Mouse (Mus musculus) embryonic facial prominence, embryonic 14.5 days (tissue): ENCODE measurements around the gene Olfr1346. TPM values are rescaled to one million over a fixed set of nuclear protein-coding genes. Genes with fewer than 3 reads are reported as not detected.
A peak's percentile ranks its signal among the peaks of the same experiment; 100 is the strongest.

Experiments
- ATAC-seq: fragments of 200-750 bp; cut with Nextera tagmentation; 2 replicates; pipeline ENCODE4 v1.8.0; 2017; ENCODE audit warnings: low read depth, moderate number of reproducible peaks, moderate TSS enrichment
- DNase-seq: peaks from one replicate; pipeline ENCODE4 v3.0.0-alpha.2; 2015; ENCODE audit warnings: low spot score
- H3K27ac ChIP-seq: fragments of 300-500 bp; sonication (generic); replicated peaks from 2 replicates; pipeline ENCODE4 v1.5.1; 2014; ENCODE audit warnings: low read depth, mild to moderate bottlenecking, low read length, moderate library complexity
- H3K27me3 ChIP-seq: fragments of 300-500 bp; sonication (generic); replicated peaks from 2 replicates; pipeline ENCODE4 v1.6.1; 2014; ENCODE audit warnings: low read length; ENCODE audit not compliant: control insufficient read depth, insufficient read depth
- H3K36me3 ChIP-seq: fragments of 300-500 bp; sonication (generic); 2 replicates; pipeline ENCODE4 v1.6.1; 2014; ENCODE audit warnings: low read length, mixed read lengths; ENCODE audit not compliant: control insufficient read depth, insufficient read depth
- H3K4me1 ChIP-seq: fragments of 300-500 bp; sonication (generic); 2 replicates; pipeline ENCODE4 v1.6.1; 2014; ENCODE audit warnings: antibody characterized with exemption, low read length; ENCODE audit not compliant: control insufficient read depth, insufficient read depth
- H3K4me2 ChIP-seq: fragments of 300-500 bp; sonication (generic); 2 replicates; pipeline ENCODE4 v1.6.1; 2014; ENCODE audit warnings: low read depth, mild to moderate bottlenecking, low read length, moderate library complexity, mixed read lengths
- H3K4me3 ChIP-seq: fragments of 300-500 bp; sonication (generic); 2 replicates; pipeline ENCODE4 v1.5.1; 2014; ENCODE audit warnings: low read depth, mild to moderate bottlenecking, low read length
- H3K9ac ChIP-seq: fragments of 300-500 bp; sonication (generic); 2 replicates; pipeline ENCODE4 v1.6.1; 2014; ENCODE audit warnings: low read depth, mild to moderate bottlenecking, low read length, moderate library complexity, mixed read lengths
- H3K9me3 ChIP-seq: fragments of 300-500 bp; sonication (generic); 2 replicates; pipeline ENCODE4 v1.6.1; 2016; ENCODE audit warnings: low read length; ENCODE audit not compliant: control insufficient read depth
- WGBS: fragments of 180-500 bp; shearing (Covaris S2); extraction: QIAGEN DNeasy Blood & Tissue Kit; methylation state at CpG from one replicate; pipeline ENCODE4 v1.1.7; 2014; 5-methylcytosine and 5-hydroxymethylcytosine counted together
- polyA plus RNA-seq: library from polyadenylated mRNA; unstranded; fragments of >200 nt; fragmentation: Nextera tagmentation; extraction: Ambion mirVana; gene quantifications from 2 replicates; pipeline ENCODE4 v1.2.1, GENCODE M21; 2014

Olfr1346 gene
- polyA plus RNA-seq, result not detected in 2 replicates

DNA sequence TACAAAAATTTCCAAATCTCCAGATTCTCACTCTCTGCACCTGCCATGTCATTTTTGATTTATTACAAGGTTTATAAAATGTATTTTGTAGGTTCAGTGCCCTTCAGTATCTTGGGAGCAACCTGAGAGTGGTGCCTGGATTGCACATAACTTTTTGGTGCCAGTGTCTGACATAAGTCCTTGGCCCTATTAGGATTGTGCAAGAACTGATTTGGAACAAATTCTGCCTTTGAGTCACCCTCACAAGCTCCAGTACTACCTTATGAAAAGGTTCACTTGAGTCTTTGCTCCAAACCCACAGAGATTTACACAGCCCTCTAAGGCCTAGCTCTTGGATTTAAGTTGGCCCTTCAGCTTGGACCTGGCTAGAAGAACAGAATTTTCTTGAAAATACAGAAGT lies at the start of gene Olfr1346:
Gene Olfr1346 (plus strand): TSS at position 151 of the 400 bp plus-strand sequence.
- ATAC-seq, result no peak
- no peak for DNase-seq
- no peaks in the 10 kb centered on the region for H3K9me3 ChIP-seq
- H3K4me3 ChIP-seq, result no peak within 1 kb of the TSS
- no peak within 1 kb of the TSS for H3K9ac ChIP-seq
- no peaks in the 10 kb centered on the region for H3K36me3 ChIP-seq
- no peak within 1 kb of the TSS for H3K4me2 ChIP-seq
- H3K4me1 ChIP-seq, result no peaks in the 10 kb centered on the region
- no peak within 1 kb of the TSS for H3K27ac ChIP-seq
- no peaks in the 10 kb centered on the region for H3K27me3 ChIP-seq

DNA sequence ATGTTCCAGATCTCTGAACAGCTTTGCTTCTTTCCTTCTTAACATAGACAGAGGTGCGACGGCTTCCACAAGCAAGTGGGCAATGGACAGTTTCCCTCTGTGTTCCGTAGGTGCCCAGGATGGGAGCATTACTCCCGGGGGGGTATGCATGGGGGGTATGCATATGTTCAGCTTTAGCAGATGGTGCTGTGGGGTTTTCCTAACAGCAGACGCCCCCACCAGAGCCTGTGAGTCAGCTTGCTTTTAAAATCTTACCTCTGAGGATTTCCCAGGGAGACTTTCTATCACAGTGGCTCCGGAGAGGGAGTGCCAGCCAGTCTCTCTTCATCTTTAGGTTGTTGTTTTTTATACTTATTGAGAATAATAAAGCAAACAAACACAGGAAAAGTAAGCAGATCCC lies 47.0 kb upstream of the Olfr1346 start:
- no peak for DNase-seq
- H3K27ac ChIP-seq, result no peak overlapping the region
- no peaks in the 10 kb centered on the region for H3K36me3 ChIP-seq
- no peak for ATAC-seq
- no peaks in the 10 kb centered on the region for H3K9me3 ChIP-seq
- H3K4me1 ChIP-seq, result no peaks in the 10 kb centered on the region
- H3K4me3 ChIP-seq, result no peak overlapping the region
- 81% methylated on average over 6 of the region's 6 CpGs for WGBS
- H3K4me2 ChIP-seq, result no peak overlapping the region
- H3K9ac ChIP-seq, result no peak overlapping the region
- no peaks in the 10 kb centered on the region for H3K27me3 ChIP-seq

DNA sequence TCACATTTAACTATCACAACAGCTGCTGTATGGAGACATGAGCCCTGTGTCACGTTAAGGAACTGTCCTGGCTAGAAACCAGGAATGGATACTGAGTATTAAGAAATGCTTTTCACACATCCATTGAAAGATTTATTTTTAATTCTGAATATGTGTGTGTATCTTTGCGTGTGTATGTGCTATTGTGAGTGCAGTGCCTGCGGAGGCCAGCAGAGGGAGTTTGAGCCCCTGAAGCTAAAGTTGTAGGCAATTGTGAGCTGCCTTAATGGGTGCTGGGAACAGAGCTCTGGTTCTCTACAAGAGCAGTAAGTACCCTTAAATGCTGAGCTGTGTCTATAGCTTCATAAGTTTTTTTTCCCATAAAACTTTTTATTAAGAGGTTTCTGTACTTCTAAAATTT lies 37.5 kb upstream of the Olfr1346 start:
- Histone ChIP-seq H3K4me3 (no peak overlapping the region), H3K9me3 (peaks cover 12% of the 10 kb centered on the region; the same call in 1 of the 2 replicates), H3K36me3 (no peaks in the 10 kb centered on the region), H3K9ac (no peak overlapping the region), H3K4me1 (no peaks in the 10 kb centered on the region), H3K27me3 (no peaks in the 10 kb centered on the region), H3K4me2 (no peak overlapping the region), H3K27ac (no peak overlapping the region)
- DNase-seq (no peak), ATAC-seq (no peak)
- 87% methylated on average over 3 of the region's 3 CpGs for WGBS

DNA sequence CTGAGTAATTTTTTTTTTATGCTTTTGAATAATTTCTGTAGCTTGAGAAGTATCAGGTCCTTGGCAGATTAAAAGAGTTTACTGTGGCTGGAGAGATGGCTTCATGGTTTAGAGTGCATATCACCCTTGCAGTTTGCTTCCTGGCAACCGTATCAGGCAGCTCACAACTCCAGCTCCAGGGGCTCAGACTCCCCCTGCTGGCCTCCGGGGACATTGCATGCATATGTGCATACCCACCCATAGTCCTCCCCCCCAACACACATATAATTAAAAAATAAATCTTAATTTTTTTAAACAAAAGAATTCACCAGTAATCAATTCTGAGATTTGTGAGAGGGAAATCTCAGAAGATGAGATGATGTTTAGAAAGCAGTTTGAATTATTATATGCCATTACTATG lies 36.6 kb upstream of the Olfr1346 start:
- H3K36me3 ChIP-seq, result no peaks in the 10 kb centered on the region
- H3K4me2 ChIP-seq, result no peak overlapping the region
- WGBS, result 37% methylated on average over 2 of the region's 2 CpGs
- H3K4me1 ChIP-seq, result no peaks in the 10 kb centered on the region
- H3K9ac ChIP-seq, result no peak overlapping the region
- H3K27ac ChIP-seq, result no peak overlapping the region
- ATAC-seq (no peak), DNase-seq (no peak)
- H3K9me3 ChIP-seq, result peaks cover 12% of the 10 kb centered on the region; the same call in 1 of the 2 replicates
- H3K27me3 ChIP-seq, result no peaks in the 10 kb centered on the region
- no peak overlapping the region for H3K4me3 ChIP-seq

DNA sequence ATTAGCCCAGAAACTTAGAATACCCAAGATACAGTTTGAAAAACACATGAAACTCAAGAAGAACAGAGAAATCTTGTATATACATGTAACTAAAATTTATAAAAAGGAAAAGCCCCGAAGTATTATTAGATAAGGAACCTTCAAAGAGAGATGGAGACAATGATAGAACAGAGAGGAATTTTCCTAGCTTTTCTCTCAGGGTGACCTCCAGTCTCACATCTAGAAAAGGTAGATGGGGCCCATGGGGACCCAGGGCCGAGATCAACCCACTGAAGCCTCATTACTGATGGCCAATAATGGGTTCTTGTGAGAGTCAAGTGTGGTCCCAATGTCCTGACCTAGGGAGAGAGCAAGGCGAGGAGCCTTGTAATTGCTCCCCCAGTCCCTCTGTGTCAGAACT lies 28.5 kb upstream of the Olfr1346 start, which contains the start of gene Olfr1344:
Gene Olfr1344 (plus strand): TSS at position 301 of the 400 bp plus-strand sequence.
- no peak for ATAC-seq
- Histone ChIP-seq H3K4me3 (no peak within 1 kb of the TSS), H3K27ac (no peak within 1 kb of the TSS), H3K27me3 (no peaks in the 10 kb centered on the region), H3K36me3 (no peaks in the 10 kb centered on the region), H3K9me3 (no peaks in the 10 kb centered on the region), H3K9ac (no peak within 1 kb of the TSS), H3K4me1 (no peaks in the 10 kb centered on the region), H3K4me2 (no peak within 1 kb of the TSS)
- 74% methylated on average over 3 of the region's 3 CpGs for WGBS
- DNase-seq, result no peak

DNA sequence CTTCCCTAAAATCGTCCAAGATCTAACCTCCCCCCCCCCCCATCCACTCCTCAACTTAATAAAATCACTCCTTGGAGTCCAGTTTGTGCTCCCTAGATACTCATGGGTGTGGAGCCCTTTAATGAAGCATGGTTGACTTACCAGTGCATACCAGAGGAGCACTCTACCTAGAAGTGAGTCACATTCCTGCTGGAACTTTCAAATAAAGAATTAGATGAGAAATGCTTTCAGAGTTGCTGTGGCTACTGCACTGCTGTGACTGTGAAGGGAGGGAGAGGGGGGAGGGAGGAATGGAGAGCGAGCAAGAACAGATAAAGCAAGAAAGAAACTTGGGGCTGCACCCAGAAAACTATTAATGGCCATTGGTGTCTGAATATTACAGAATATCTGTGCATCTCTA lies 25.7 kb upstream of the Olfr1346 start:
- Histone ChIP-seq H3K9me3 (no peaks in the 10 kb centered on the region), H3K27ac (no peak overlapping the region), H3K4me3 (no peak overlapping the region), H3K36me3 (no peaks in the 10 kb centered on the region), H3K27me3 (no peaks in the 10 kb centered on the region), H3K4me2 (no peak overlapping the region), H3K4me1 (no peaks in the 10 kb centered on the region), H3K9ac (no peak overlapping the region)
- WGBS, result 65% methylated on average over 2 of the region's 2 CpGs
- ATAC-seq, result no peak
- no peak for DNase-seq

DNA sequence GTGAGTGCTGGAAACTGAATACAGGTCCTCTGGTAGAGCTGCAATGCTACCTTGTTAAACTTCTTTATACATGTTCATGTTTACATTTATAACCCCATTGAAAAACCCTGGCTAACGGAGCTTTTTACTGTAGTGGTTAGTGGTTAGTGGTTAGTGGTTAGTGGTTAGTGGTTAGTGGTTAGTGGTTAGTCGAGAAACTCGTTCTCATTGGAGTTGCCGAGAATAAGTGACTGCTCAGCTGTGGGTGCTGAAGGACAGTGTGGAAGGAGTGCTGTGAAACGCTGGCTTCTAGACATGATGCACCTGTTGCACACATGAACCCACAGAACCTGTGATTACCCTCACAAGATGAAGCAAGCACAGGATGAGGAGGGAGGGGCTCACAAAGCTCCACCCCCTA lies 19.1 kb upstream of the Olfr1346 start:
- Histone ChIP-seq H3K9me3 (peaks cover 8% of the 10 kb centered on the region; the same call in 1 of the 2 replicates), H3K9ac (no peak overlapping the region), H3K4me1 (no peaks in the 10 kb centered on the region), H3K27ac (no peak overlapping the region), H3K36me3 (no peaks in the 10 kb centered on the region), H3K4me3 (no peak overlapping the region), H3K4me2 (no peak overlapping the region), H3K27me3 (no peaks in the 10 kb centered on the region)
- WGBS, result 81% methylated on average over 5 of the region's 5 CpGs
- ATAC-seq, result no peak
- DNase-seq, result no peak

DNA sequence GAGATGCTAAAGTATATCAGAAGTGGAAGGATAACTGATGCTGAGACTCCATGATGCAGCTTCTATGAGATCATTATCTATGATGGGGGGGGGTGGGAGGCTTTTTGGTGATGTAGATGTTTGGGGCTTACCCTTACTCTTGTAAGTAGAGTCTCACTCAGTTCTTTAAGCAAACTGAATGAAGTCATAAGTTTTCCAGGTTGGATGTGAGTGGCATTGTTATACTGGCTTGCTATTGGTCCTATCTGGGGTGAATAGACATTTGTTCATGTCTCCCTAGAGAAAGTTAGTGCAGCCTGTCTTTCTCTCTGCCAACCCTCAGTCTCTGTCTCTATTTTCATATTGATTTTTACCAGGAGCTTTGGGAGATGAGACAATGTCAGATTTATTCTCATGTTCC lies 11.0 kb upstream of the Olfr1346 start, which contains the start of gene Olfr1336:
Gene Olfr1336 (plus strand): TSS at position 301 of the 400 bp plus-strand sequence.
- H3K4me3 ChIP-seq, result no peak within 1 kb of the TSS
- no peak within 1 kb of the TSS for H3K27ac ChIP-seq
- no peak within 1 kb of the TSS for H3K9ac ChIP-seq
- H3K9me3 ChIP-seq, result 0 out of 2 replicates have a peak, but pooled peaks cover 4% of the 10 kb centered on the region
- DNase-seq, result no peak
- H3K4me1 ChIP-seq, result no peaks in the 10 kb centered on the region
- no peaks in the 10 kb centered on the region for H3K27me3 ChIP-seq
- H3K4me2 ChIP-seq, result no peak within 1 kb of the TSS
- H3K36me3 ChIP-seq, result no peaks in the 10 kb centered on the region
- ATAC-seq, result no peak

DNA sequence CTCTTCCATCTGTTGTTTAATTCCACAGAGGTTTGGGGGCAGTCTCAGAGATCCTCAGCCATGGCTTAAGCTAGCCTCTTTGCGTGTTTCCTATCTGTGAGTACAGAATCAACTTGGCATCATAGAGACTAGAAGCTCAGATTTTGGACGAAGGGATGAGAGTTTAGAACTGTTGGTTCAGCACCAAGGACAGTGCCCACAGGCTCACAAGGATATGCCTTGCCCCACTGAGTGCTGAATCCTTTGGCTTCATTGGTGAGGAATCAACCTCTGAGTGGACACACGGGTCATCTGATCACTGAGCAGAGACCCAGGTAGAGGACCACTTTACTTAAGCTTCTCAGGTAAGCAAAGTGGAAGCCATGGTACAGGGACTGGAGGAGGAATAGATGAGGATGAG lies 10.5 kb upstream of the Olfr1346 start:
- Histone ChIP-seq H3K4me2 (no peak overlapping the region), H3K27me3 (no peaks in the 10 kb centered on the region)
- WGBS, result 53% methylated on average over 3 of the region's 3 CpGs

More for the DNA sequence above, 10.5 kb upstream of the Olfr1346 start:
- H3K9me3 ChIP-seq, result 0 out of 2 replicates have a peak, but pooled peaks cover 4% of the 10 kb centered on the region
- peak; percentile 7 for DNase-seq
- H3K4me3 ChIP-seq, result no peak overlapping the region
- H3K27ac ChIP-seq, result no peak overlapping the region
- ATAC-seq, result no peak
- H3K9ac ChIP-seq, result no peak overlapping the region
- H3K36me3 ChIP-seq, result no peaks in the 10 kb centered on the region
- no peaks in the 10 kb centered on the region for H3K4me1 ChIP-seq
